Mouse (Mus musculus) cerebellum, adult (tissue): ENCODE measurements around the gene Ralgps2.

Experiments
- ATAC-seq: cut with Nextera tagmentation; 2 replicates; pipeline ENCODE4 v1.9.2; 2017; ENCODE audit warnings: mild to moderate bottlenecking, moderate library complexity, mixed read lengths; ENCODE audit not compliant: insufficient number of reproducible peaks, low FRiP score, low TSS enrichment

Ralgps2 gene

GRCm38 (mm10) chr1:156841625-156842339, 97.6 kb downstream of the Ralgps2 start:
- 0 out of 2 replicates have a peak, but pooled peaks have one; percentile 36 for ATAC-seq

GRCm38 (mm10) chr1:156838695-156839094, 100.7 kb downstream of the Ralgps2 start:
- ATAC-seq: no peak

GRCm38 (mm10) chr1:156838177-156838576, 101.2 kb downstream of the Ralgps2 start, which contains the start of gene Angptl1:
Gene Angptl1 (plus strand): TSS chr1:156838562.
- ATAC-seq: no peak

GRCm38 (mm10) chr1:156819236-156819635, 120.2 kb downstream of the Ralgps2 start:
- ATAC-seq: no peak

- ATAC-seq: no peak
Measured at GRCm38 (mm10) chr1:156813485-156813884, 125.9 kb downstream of the Ralgps2 start.

- no peak for ATAC-seq
Measured at GRCm38 (mm10) chr1:156812716-156813115, 126.7 kb downstream of the Ralgps2 start.

- no peak for ATAC-seq
Measured at GRCm38 (mm10) chr1:156811928-156812327, 127.5 kb downstream of the Ralgps2 start.

GRCm38 (mm10) chr1:156808332-156808731, 131.1 kb downstream of the Ralgps2 start:
- ATAC-seq: no peak

GRCm38 (mm10) chr1:156801276-156801675, 138.2 kb downstream of the Ralgps2 start:
- ATAC-seq: no peak

GRCm38 (mm10) chr1:156796251-156796650, 143.2 kb downstream of the Ralgps2 start:
- no peak for ATAC-seq

- ATAC-seq: no peak
Measured at GRCm38 (mm10) chr1:156789844-156790490, 149.5 kb downstream of the Ralgps2 start.

- no peak for ATAC-seq
Measured at GRCm38 (mm10) chr1:156787164-156787863, 152.1 kb downstream of the Ralgps2 start.

GRCm38 (mm10) chr1:156786074-156786473, 153.4 kb downstream of the Ralgps2 start:
- no peak for ATAC-seq

GRCm38 (mm10) chr1:156784974-156785373, 154.5 kb downstream of the Ralgps2 start:
- ATAC-seq: no peak

GRCm38 (mm10) chr1:156784116-156784515, 155.3 kb downstream of the Ralgps2 start:
- no peak for ATAC-seq

GRCm38 (mm10) chr1:156781971-156782850, 157.2 kb downstream of the Ralgps2 start:
- ATAC-seq: no peak

GRCm38 (mm10) chr1:156781076-156781741, 158.2 kb downstream of the Ralgps2 start:
- no peak for ATAC-seq

GRCm38 (mm10) chr1:156780234-156781005, 159.0 kb downstream of the Ralgps2 start:
- no peak for ATAC-seq

GRCm38 (mm10) chr1:156779595-156779994, 159.8 kb downstream of the Ralgps2 start:
- no peak for ATAC-seq
